Mouse (Mus musculus) ovary, postnatal 10 days (tissue): Measurements from ENCODE around the gene Ptov1.

Experiments used
- DNase-seq: peaks from one replicate; pipeline ENCODE4 v3.0.0; 2022; ENCODE audit warnings: low spot score

Ptov1 gene

DNA sequence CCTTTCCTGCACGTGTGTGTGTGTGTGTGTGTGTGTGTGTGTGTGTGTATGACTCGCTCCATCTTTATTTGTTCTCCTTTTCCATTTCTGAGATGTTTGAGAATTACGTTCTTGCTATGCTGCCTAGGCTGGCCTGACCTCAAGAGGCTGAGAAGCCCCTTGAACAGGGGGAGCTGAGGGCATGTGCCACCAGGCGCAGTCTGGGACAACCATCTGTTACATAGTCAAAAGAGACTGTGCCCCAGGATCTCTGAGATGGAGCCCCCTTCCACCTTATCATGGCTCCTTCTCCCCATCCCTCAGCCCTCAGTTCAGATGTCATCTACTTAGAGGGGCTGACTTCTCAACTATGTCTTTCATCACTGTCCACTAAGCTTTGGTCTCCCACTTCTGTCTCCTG, 55.2 kb downstream of the Ptov1 start:
- no peak for DNase-seq

DNA sequence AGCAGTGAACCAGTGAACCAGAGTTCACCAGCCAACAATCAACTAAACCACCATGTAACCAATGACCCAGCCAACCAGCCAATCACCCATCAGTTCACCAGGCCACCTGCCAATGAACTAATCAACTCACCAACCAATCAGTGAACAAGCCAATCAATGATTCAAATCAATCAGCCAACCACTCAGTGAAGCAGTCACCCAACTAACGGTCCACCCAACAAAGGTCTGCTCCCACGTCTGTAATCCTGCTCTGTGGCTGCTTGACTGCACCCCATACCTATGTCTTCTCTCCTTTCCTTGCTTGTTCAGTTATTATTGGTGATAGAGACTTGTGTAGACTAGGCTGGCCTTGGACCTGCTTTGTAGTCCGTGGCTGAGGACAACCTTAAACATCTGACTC, 55.6 kb downstream of the Ptov1 start:
- no peak for DNase-seq
